29 mouse cellular contexts compared by ENCODE assay signal in genomic region chr5:135145532-135145931, GRCm38 (mm10). TPM values are rescaled to one million over a fixed set of nuclear protein-coding genes. Genes with fewer than 3 reads are reported as not detected.
A peak's percentile ranks its signal among the peaks of the same experiment; 100 is the strongest.
DNase-seq lines count a peak whose midpoint lies in the region; ATAC-seq and TF ChIP-seq lines count a peak whose summit lies in the region.
"Had no signal": no experiment of that assay in that cellular context is flagged by ENCODE, and none has a peak within 500 bp of the region (broad histone marks: within the 10 kb centered on the region; RNA-seq: fewer than 3 reads in every experiment).

No protein-coding gene starts in this region.

- TF ChIP-seq EP300 in MEL (IDR thresholded peaks at IDR 0.05; ENCODE audit: low read depth in 1 of 2, low read length in 2 of 2), result peak; percentile 58 to 64

- H3K4me2 ChIP-seq in hindbrain, embryonic 13.5 days, result no peak overlapping the region
- H3K4me2 ChIP-seq: embryonic facial prominence, embryonic 12.5 days; embryonic facial prominence, embryonic 15.5 days; heart, embryonic 13.5 days; hindbrain, embryonic 12.5 days had no signal

- H3K9ac ChIP-seq in MEL (ENCODE audit: control insufficient read depth, low read depth, low read length, poor library complexity, severe bottlenecking), result no peak overlapping the region
- H3K9ac ChIP-seq in hindbrain, embryonic 13.5 days, result no peak overlapping the region
- H3K9ac ChIP-seq: embryonic facial prominence, embryonic 12.5 days; embryonic facial prominence, embryonic 15.5 days; forebrain, postnatal 0 days; heart, embryonic 13.5 days; hindbrain, embryonic 12.5 days had no signal

- no peaks in the 10 kb centered on the region for H3K36me3 ChIP-seq in megakaryocyte, embryonic 14.5 days (replicated peaks; ENCODE audit: low read length)
- peaks cover 0 to 17% of the 10 kb centered on the region in 2 experiments; a peak in 2 of 4 replicates for H3K36me3 ChIP-seq in MEL (ENCODE audit: control insufficient read depth in 1 of 2, insufficient read depth in 2 of 2, low read length in 2 of 2)
- H3K36me3 ChIP-seq in hindbrain, embryonic 13.5 days, result no peaks in the 10 kb centered on the region
- H3K36me3 ChIP-seq: embryonic facial prominence, embryonic 12.5 days; embryonic facial prominence, embryonic 15.5 days; heart, embryonic 10.5 days; heart, embryonic 13.5 days; hindbrain, embryonic 12.5 days had no signal

- TF ChIP-seq RAD21 in MEL (IDR thresholded peaks at IDR 0.05; ENCODE audit: low read depth, low read length), result no peak

- peak overlapping the region; percentile 70 for H3K4me3 ChIP-seq in megakaryocyte, embryonic 14.5 days (replicated peaks)
- H3K4me3 ChIP-seq in MEL (ENCODE audit: control insufficient read depth in 1 of 2, insufficient read depth in 1 of 2, low read depth in 2 of 2, low read length in 2 of 2), result no peak overlapping the region
- H3K4me3 ChIP-seq in hindbrain, embryonic 13.5 days, result no peak overlapping the region
- H3K4me3 ChIP-seq: embryonic facial prominence, embryonic 12.5 days; embryonic facial prominence, embryonic 15.5 days; heart, adult 2 months; heart, embryonic 10.5 days; heart, embryonic 13.5 days; hindbrain, embryonic 12.5 days had no signal

- ATAC-seq in megakaryocyte, adult 5-6 weeks (ENCODE audit: poor library complexity, severe bottlenecking), result no peak
- ATAC-seq in hindbrain, embryonic 13.5 days (ENCODE audit: low FRiP score), result no peak
- no peak for ATAC-seq in inflammation-experienced regulatory T-cells, adult 6 months
- ATAC-seq: CD4-positive, CD25-positive, alpha-beta regulatory T cell, adult 4 months; forebrain, embryonic 14.5 days; forebrain, postnatal 0 days; hindbrain, embryonic 16.5 days; intestine, embryonic 16.5 days had no signal

- peaks cover 8% of the 10 kb centered on the region for H3K9me3 ChIP-seq in megakaryocyte, embryonic 14.5 days
- no peaks in the 10 kb centered on the region for H3K9me3 ChIP-seq in MEL (replicated peaks; ENCODE audit: insufficient read depth, low read length)
- H3K9me3 ChIP-seq in hindbrain, embryonic 13.5 days, result no peaks in the 10 kb centered on the region
- H3K9me3 ChIP-seq: embryonic facial prominence, embryonic 12.5 days; embryonic facial prominence, embryonic 15.5 days; heart, embryonic 10.5 days; heart, embryonic 13.5 days; hindbrain, embryonic 12.5 days had no signal

- peak; percentile 87 for DNase-seq in heart, adult 11 months
- no peak for DNase-seq in heart, postnatal 36 days
- DNase-seq in 416B (ENCODE audit: low read depth), result peak; percentile 36
- peak; percentile 74 for DNase-seq in MEL (ENCODE audit: low read depth, low spot score)
- DNase-seq: adrenal gland, adult 2 months; adrenal gland, postnatal 14 days; cerebellum, adult 11-12 months; cerebellum, adult 8-10 months; cerebellum, postnatal 25 days; forebrain, postnatal 0 days; gastrocnemius, postnatal 25 days; heart, adult 2 months; heart, postnatal 14 days had no signal

- WGBS in hindbrain, embryonic 13.5 days, result 85% methylated on average over 3 of the region's 3 CpGs

- peaks cover 20% of the 10 kb centered on the region for H3K27me3 ChIP-seq in megakaryocyte, embryonic 14.5 days (replicated peaks)
- H3K27me3 ChIP-seq in MEL (ENCODE audit: control insufficient read depth in 1 of 2, insufficient read depth in 2 of 2, low read length in 2 of 2), result peaks cover 0 to 2% of the 10 kb centered on the region in 2 experiments; a peak in 3 of 4 replicates
- H3K27me3 ChIP-seq in hindbrain, embryonic 13.5 days, result 0 out of 2 replicates have a peak, but pooled peaks cover 4% of the 10 kb centered on the region
- H3K27me3 ChIP-seq: embryonic facial prominence, embryonic 15.5 days; heart, embryonic 13.5 days had no signal

- H3K79me2 ChIP-seq in MEL (ENCODE audit: control insufficient read depth, insufficient read depth, low read length, poor library complexity), result peaks cover 8% of the 10 kb centered on the region

- intact Hi-C loops in heart, postnatal 36 days (cut with DNase I), result no loop called here

- no peak for TF ChIP-seq POLR2A in MEL (IDR thresholded peaks at IDR 0.05; ENCODE audit: control insufficient read depth in 1 of 2, insufficient read depth in 1 of 2, low read depth in 1 of 2, low read length in 2 of 2, poor library complexity in 1 of 2)

- H3K27ac ChIP-seq in MEL (ENCODE audit: control insufficient read depth, low read depth, low read length), result no peak overlapping the region
- no peak overlapping the region for H3K27ac ChIP-seq in hindbrain, embryonic 13.5 days
- H3K27ac ChIP-seq: embryonic facial prominence, embryonic 12.5 days; embryonic facial prominence, embryonic 15.5 days; heart, adult 2 months; heart, embryonic 10.5 days; heart, embryonic 13.5 days; hindbrain, embryonic 12.5 days had no signal

- peaks cover 37% of the 10 kb centered on the region for H3K4me1 ChIP-seq in megakaryocyte, embryonic 14.5 days
- peaks cover 3 to 16% of the 10 kb centered on the region in 2 experiments for H3K4me1 ChIP-seq in MEL (ENCODE audit: control insufficient read depth in 1 of 2, insufficient read depth in 2 of 2, low read length in 2 of 2)
- H3K4me1 ChIP-seq in hindbrain, embryonic 13.5 days (replicated peaks), result peaks cover 14% of the 10 kb centered on the region

- TF ChIP-seq CTCF in MEL (IDR thresholded peaks at IDR 0.05 in 2 of 3, conservative IDR thresholded peaks at IDR 0.05 in 1 of 3; ENCODE audit: control insufficient read depth in 1 of 3, insufficient read depth in 1 of 3, low read depth in 2 of 3, low read length in 3 of 3, poor library complexity in 1 of 3, severe bottlenecking in 1 of 3), result no peak

TF ChIP-seq in MEL, 35 proteins besides CTCF, POLR2A, EP300 and RAD21 (continues in another document):
- TF ChIP-seq ETS1 (IDR thresholded peaks at IDR 0.05; ENCODE audit: low read depth, low read length) (peak; percentile 53; the same call in 1 of the 2 replicates), MYC (IDR thresholded peaks at IDR 0.05; ENCODE audit: low read depth, low read length) (no peak), TAL1 (IDR thresholded peaks at IDR 0.05; ENCODE audit: low read length) (peak; percentile 90), ZMIZ1 (IDR thresholded peaks at IDR 0.05; ENCODE audit: low read depth, low read length) (no peak), MAFK (IDR thresholded peaks at IDR 0.05; ENCODE audit: borderline replicate concordance, low read depth, low read length) (no peak), POLR2AphosphoS2 (IDR thresholded peaks at IDR 0.05; ENCODE audit: low read length) (no peak), MYB (IDR thresholded peaks at IDR 0.05; ENCODE audit: low read depth, low read length) (no peak), CHD2 (IDR thresholded peaks at IDR 0.05; ENCODE audit: low read length) (no peak), TCF12 (IDR thresholded peaks at IDR 0.05; ENCODE audit: low read depth, low read length) (peak; percentile 73), SMC3 (IDR thresholded peaks at IDR 0.05; ENCODE audit: low read depth, low read length) (no peak), MAX (IDR thresholded peaks at IDR 0.05; ENCODE audit: low read length) (no peak), USF2 (IDR thresholded peaks at IDR 0.05; ENCODE audit: borderline replicate concordance in 1 of 2, insufficient read depth in 1 of 2, low read depth in 1 of 2, low read length in 2 of 2) (no peak)

RNA-seq across cellular contexts. Expression of gene Tbl2, which starts 3.9 kb away (rescaled TPM):
- total RNA-seq in heart, postnatal 36 days (2021), result 10 to 100 TPM; 11.7 to 12.8 TPM
- polyA plus RNA-seq in megakaryocyte, embryonic 14.5 days (2012; ENCODE audit: insufficient read depth, low replicate concordance), result 6.6 TPM in 1 of 2 replicates, not detected in the other
- total RNA-seq in megakaryocyte, adult 5-6 weeks (2015), result 5.5 and 5.7 TPM in 2 replicates
- total RNA-seq in megakaryocyte, adult 5-6 weeks (2017), result 12.6 and 15.0 TPM in 2 replicates
- 19.3 and 20.5 TPM in 2 replicates for total RNA-seq in MEL (2012; rRNA removed)
- polyA plus RNA-seq in MEL (2012; ENCODE audit: insufficient read depth in 1 of 2, insufficient read length in 2 of 2, low read depth in 1 of 2, low replicate concordance in 2 of 2, missing spikeins in 1 of 2), result 10 to 100 TPM in 1 of 2 experiments, not detected in 1; 30.3 TPM
- 14.9 and 16.7 TPM in 2 replicates for polyA plus RNA-seq in hindbrain, embryonic 13.5 days (2015; fragmentation: Nextera tagmentation; extraction: Ambion mirVana)
- 1 to 10 TPM; 5.2 to 9.2 (median 5.8) TPM for polyA plus RNA-seq in inflammation-experienced regulatory T-cells, adult 6 months (2017; shearing (Covaris generic))

RNA-seq across cellular contexts. Expression of gene Bcl7b, which starts 22.6 kb away (rescaled TPM):
- total RNA-seq in heart, postnatal 36 days (2021), result 10 to 100 TPM; 41.3 to 43.4 TPM
- 58.2 and 75.1 TPM in 2 replicates for polyA plus RNA-seq in megakaryocyte, embryonic 14.5 days (2012; ENCODE audit: insufficient read depth, low replicate concordance)
- 23.5 and 46.6 TPM in 2 replicates for total RNA-seq in megakaryocyte, adult 5-6 weeks (2015)
- total RNA-seq in megakaryocyte, adult 5-6 weeks (2017), result 27.4 and 38.8 TPM in 2 replicates
- total RNA-seq in MEL (2012; rRNA removed), result 44.6 and 45.1 TPM in 2 replicates
- 10 to 100 TPM in 1 of 2 experiments, not detected in 1; 76.0 TPM for polyA plus RNA-seq in MEL (2012; ENCODE audit: insufficient read depth in 1 of 2, insufficient read length in 2 of 2, low read depth in 1 of 2, low replicate concordance in 2 of 2, missing spikeins in 1 of 2)
- polyA plus RNA-seq in hindbrain, embryonic 13.5 days (2015; fragmentation: Nextera tagmentation; extraction: Ambion mirVana), result 45.3 and 52.1 TPM in 2 replicates
- 10 to 100 TPM; 39.0 to 55.4 (median 54.2) TPM for polyA plus RNA-seq in inflammation-experienced regulatory T-cells, adult 6 months (2017; shearing (Covaris generic))

RNA-seq across cellular contexts. Expression of gene Baz1b, which starts 41.5 kb away (rescaled TPM):
- total RNA-seq in heart, postnatal 36 days (2021), result 10 to 100 TPM; 41.4 to 43.0 TPM
- polyA plus RNA-seq in megakaryocyte, embryonic 14.5 days (2012; ENCODE audit: insufficient read depth, low replicate concordance), result 8.4 and 12.3 TPM in 2 replicates
- 66.1 and 71.1 TPM in 2 replicates for total RNA-seq in megakaryocyte, adult 5-6 weeks (2015)
- total RNA-seq in megakaryocyte, adult 5-6 weeks (2017), result 129 and 134 TPM in 2 replicates
- 69.1 and 72.9 TPM in 2 replicates for total RNA-seq in MEL (2012; rRNA removed)
- 10 to 100 TPM; 44.5 to 81.5 TPM for polyA plus RNA-seq in MEL (2012; ENCODE audit: insufficient read depth in 1 of 2, insufficient read length in 2 of 2, low read depth in 1 of 2, low replicate concordance in 2 of 2, missing spikeins in 1 of 2)
- polyA plus RNA-seq in hindbrain, embryonic 13.5 days (2015; fragmentation: Nextera tagmentation; extraction: Ambion mirVana), result 35.9 and 38.1 TPM in 2 replicates
- 10 to 100 TPM; 25.0 to 27.5 (median 26.0) TPM for polyA plus RNA-seq in inflammation-experienced regulatory T-cells, adult 6 months (2017; shearing (Covaris generic))

RNA-seq across cellular contexts. Expression of gene Mlxipl, which starts 55.8 kb away (rescaled TPM):
- total RNA-seq in heart, postnatal 36 days (2021), result 10 to 100 TPM; 23.5 to 31.7 TPM
- polyA plus RNA-seq in megakaryocyte, embryonic 14.5 days (2012; ENCODE audit: insufficient read depth, low replicate concordance), result 0.12 TPM in 1 of 2 replicates, not detected in the other
- 0.05 and 0.31 TPM in 2 replicates for total RNA-seq in megakaryocyte, adult 5-6 weeks (2015)
- 0.45 and 0.62 TPM in 2 replicates for total RNA-seq in megakaryocyte, adult 5-6 weeks (2017)
- not detected in 2 replicates for total RNA-seq in MEL (2012; rRNA removed)
- not detected for polyA plus RNA-seq in MEL (2012; ENCODE audit: insufficient read depth in 1 of 2, insufficient read length in 2 of 2, low read depth in 1 of 2, low replicate concordance in 2 of 2, missing spikeins in 1 of 2)
- 0.41 and 0.71 TPM in 2 replicates for polyA plus RNA-seq in hindbrain, embryonic 13.5 days (2015; fragmentation: Nextera tagmentation; extraction: Ambion mirVana)
- not detected for polyA plus RNA-seq in inflammation-experienced regulatory T-cells, adult 6 months (2017; shearing (Covaris generic))
- total RNA-seq: common myeloid progenitor, adult 5-6 weeks; hematopoietic stem cell, adult 5-6 weeks had no signal
- polyA plus RNA-seq: C2C12 had no signal

Comparison
In these comparisons a context has a peak if more than half of its experiments do, and no peak if none do; other contexts are left out.
1. DNase-seq: peak in heart, adult 11 months (single experiment), 416B (single experiment) and MEL (single experiment); none in heart, postnatal 36 days (0 of 2).